Mouse (Mus musculus): ENCODE measurements around the gene Gm29427.
A peak's percentile ranks its signal among the peaks of the same experiment; 100 is the strongest.

Gene Gm29427

DNA sequence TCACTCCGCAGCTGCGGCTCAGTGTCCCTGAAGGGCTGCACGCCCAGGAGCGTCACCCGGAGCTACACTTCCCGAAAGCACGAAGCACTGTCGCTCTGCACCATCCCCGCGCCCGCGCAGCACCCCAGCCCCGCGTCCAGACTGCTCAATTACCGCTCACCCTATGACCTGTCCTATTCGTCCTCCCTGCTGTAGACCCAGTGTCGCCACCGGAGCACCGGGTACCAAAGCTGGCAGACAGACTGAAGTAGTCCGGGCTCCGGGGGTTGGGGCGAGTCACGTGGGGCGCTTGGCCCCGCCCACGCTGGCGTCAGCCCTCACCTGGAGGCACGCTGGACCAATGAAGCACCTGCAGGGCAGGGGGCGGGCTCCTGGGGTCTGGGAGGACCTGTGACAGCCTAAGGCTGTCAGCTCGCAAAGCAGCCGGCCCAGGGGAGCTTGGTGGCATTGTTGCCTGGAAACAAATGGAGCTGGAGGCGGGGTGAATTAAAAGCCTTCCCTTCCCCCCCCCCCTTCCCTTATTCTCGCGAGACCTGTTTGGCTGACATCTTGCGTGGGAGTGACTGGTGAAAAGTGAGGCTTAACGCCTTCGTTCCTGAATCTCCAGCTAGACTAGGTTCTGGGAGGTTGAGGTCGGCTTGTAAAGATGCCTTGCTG, at the start of gene Gm29427:
TSS of gene Gm29427 (minus strand) at position 239 of the 657 bp plus-strand sequence.
- DNase-seq (ENCODE audit: low read depth, low spot score) = peak; percentile 90

DNA sequence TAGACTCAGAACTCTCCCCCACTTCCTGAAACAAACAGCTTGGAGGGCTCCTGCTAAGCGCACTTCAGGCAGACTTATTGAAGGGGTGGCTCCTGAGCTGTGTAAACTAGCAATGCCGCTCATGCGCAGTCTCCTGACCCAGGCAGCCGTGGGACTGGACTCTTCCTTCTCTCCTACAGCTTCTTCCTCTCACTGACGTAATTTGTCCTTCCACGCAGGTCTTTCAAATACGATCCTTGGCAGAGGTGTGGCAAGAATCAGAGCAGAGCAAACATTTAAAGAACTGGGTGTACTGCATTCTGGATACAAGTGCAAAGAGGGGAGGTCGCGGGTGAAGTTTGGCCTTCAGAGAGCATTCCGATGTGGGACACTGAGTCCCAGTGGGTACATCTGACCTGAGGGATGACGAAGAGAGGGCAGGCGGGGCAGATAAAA, 48.4 kb upstream of the Gm29427 start:
- no peak for DNase-seq (ENCODE audit: low read depth, low spot score)

DNA sequence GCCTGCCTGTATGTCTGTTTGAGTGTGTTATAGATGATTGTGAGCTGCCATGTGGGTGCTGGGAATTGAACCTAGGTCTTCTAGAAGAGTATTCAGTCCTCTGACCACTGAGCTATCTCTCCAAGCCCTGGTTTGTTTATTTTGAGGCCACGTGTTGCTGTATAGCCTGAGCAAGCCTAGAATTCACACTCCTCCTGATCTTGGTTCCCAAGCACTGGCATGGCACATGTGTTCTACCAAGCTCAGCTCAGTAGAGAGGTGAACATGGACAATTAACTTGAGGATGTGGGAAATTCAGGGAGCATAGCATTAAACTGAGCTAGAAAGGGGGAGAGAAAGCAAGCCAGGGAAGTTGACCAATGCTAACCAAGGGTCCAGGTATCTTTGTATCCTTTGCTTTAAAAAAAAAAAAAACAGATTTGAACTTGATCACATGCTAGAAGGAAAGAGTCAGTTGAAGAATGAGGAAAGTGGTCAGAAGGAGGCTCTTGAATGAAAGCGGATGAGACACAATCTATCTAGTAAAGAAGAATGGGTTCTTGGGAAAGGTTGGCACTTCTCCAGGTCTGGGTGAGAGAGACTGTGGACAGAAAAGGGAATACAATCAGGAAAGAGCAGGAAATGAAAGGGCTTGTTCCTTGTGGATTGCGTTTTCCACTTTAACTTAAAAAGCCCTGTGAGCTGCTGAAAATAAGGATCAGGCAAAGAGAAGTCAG, 46.6 kb upstream of the Gm29427 start:
- no peak for DNase-seq (ENCODE audit: low read depth, low spot score)

GRCm38 (mm10) chr1:130761597-130761996, 46.0 kb upstream of the Gm29427 start:
- DNase-seq (ENCODE audit: low read depth, low spot score) = no peak

DNA sequence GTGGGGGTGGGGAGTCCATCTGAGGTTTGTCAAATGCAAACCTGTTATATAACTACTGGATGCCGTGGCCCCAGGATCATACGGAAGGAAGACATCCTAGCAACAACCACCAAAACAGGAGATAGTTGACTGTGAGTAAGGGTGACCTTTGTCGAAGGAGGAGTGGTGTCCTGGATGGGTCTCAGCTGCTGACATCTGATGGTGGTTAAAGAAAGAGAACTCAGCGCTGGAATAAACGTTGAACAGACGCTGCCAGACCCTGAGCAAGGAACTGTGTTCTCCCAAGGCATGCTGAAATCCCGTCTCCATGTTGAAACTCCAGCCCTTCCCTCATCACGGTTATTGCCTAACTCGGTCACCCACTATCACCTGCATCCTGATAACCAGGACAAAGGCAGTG, 44.1 kb upstream of the Gm29427 start:
- no peak for DNase-seq (ENCODE audit: low read depth, low spot score)

DNA sequence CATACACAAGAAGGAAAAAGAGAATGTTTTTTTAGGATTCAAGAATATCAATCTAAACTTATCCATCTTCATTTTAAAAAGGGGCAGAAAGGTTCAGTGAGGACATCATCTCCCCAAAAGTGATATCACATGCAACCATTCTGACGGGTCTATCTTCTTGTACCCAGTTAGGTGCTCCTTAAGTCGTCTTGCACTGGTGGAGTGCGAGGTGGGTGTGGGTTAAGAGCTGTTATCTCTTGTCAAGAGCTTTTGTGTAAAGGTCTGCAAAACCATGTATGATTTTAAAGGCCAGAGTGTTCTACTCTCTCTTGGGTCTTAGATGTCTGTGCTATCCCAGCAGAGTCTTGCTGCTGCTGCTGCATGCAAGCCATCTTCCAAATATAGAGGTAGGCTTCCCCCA, 31.2 kb upstream of the Gm29427 start:
- DNase-seq (ENCODE audit: low read depth, low spot score) = no peak

- no peak for DNase-seq (ENCODE audit: low read depth, low spot score)
Measured at GRCm38 (mm10) chr1:130745591-130745990, 30.0 kb upstream of the Gm29427 start.

- DNase-seq (ENCODE audit: low read depth, low spot score) = no peak
Measured at GRCm38 (mm10) chr1:130744961-130745360, 29.4 kb upstream of the Gm29427 start.

GRCm38 (mm10) chr1:130744217-130744616, 28.6 kb upstream of the Gm29427 start:
- no peak for DNase-seq (ENCODE audit: low read depth, low spot score)

DNA sequence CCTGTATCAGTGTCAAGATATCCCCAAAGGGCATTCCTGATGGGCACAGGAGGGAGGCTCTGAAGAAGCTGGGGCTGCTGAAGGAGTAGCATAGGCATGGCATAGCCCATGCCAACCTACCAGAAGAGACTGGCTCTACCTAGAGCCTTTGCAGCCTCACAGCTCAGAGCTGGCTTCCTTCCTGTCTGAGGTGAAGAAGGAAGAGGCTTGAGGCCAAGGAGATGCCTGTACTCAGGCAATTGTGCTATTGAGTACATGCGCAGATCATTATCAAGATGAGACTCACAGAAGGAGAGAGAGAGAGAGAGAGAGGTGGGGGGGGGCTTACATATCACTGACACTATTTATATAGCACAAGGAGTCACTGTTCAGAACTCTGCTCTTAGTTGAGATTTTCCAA, 28.2 kb upstream of the Gm29427 start:
- DNase-seq (ENCODE audit: low read depth, low spot score) = no peak

DNA sequence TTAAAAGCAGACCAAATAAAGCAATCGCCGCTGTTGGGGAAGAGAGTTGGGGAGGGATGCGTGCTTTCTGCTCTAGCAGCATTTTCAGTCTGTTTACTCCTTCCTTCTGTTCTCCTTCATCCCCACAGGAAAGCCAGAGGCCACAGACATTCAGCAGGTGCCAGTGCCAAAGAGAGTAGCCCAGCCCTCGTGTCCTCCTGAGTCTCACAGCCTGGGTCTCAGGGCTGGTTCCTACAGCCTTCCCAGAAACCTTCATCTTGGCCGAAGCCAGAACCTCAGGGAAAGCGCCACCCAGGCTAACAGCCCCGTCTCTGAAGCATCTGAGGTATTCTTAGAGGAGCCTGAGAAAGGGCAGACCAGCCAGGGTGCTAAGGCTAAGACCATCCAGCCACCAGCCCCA, 26.6 kb upstream of the Gm29427 start:
- no peak for DNase-seq (ENCODE audit: low read depth, low spot score)

DNA sequence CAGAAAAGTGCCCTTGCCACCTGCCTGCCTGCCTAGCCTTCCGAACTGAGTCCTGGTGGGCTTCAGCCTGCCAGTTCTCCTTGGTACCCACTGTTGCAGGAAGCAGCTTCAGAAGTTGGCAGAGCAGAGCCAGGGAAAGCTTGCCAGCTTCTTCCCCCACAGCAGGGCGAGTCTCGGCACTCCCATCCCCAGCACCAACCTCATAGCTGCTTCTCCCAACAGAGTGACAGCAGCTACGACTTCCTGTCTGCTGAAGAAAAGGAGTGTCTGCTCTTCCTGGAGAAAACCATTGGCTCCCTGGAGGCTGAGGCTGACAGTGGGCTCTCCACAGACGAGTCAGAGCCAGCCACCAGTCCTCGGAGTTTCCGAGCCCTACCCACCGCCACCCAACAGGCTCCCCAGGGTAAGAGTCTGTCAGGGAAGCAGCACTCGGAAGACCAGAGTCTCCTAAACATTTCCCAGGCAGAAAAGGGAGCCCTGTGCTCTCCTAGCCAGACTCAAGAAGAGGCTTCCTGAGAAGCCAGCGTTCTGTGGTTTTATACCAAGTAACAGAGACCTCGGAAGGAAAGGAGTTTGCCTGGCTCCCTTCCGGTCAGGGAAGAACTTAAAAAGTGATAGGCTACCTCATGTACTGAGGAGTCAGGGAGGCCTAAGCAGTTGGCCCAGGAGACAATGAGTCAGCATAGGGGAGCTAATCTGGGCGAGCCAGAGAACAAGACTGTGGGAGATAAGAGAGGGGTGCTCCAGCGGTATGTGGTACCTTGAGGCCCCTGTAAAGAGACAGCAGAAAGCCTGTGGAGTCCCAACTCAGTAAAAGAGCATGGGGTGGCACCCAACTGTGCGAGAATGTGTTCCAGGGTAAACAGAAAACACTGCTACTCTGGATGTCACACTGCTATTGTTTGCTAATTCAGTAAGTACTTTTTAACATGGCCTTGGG, 25.5 kb upstream of the Gm29427 start:
- DNase-seq (ENCODE audit: low read depth, low spot score) = no peak

DNA sequence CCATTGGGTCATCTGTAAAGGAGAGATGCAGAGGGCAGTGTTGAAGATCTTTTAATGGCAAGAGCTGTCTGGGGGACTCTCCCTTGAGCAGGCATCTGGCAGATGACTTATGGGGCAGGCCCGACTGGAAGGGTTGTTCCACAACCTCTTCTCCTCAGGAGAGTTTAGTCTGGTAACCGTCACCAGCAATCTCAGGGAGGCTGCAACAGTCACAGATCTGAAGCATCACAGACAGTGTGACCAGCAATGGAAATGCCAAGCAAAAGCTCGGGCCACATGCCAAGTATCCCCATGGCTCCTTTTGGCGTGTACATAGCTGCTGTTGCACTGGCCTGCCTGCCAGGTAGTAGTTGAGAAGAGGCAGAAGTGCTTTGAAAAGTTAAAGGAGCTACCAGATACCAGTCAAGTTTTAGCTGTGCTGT, 24.6 kb upstream of the Gm29427 start:
- DNase-seq (ENCODE audit: low read depth, low spot score) = no peak

- DNase-seq (ENCODE audit: low read depth, low spot score) = no peak
Measured at GRCm38 (mm10) chr1:130739636-130740035, 24.0 kb upstream of the Gm29427 start.

DNA sequence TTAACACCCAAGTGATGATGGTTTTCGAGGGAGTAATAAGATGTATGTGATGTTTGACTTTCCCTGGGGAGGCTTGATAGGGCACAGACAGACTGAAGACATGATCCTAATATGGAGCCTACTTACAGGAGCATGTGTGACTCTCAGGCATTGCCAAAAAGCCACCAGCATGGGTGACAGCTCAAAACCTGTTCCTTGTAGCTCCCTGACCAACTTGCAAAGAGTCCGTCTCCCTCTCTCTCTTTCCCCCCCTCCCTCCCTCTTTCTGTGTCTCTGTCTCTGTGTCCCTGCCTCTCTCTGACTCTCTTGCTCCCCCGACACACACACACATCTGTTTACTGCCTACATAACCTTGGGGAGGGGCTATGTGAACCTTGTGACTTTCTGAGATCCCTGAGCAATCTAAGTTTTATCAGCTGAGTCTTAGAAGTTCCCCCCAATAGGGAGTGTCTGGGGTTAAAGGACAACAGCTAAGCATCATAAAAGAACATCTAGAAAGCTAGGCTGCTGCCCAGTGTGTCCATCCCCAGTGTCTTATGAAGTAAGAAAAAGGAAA, 23.0 kb upstream of the Gm29427 start:
- no peak for DNase-seq (ENCODE audit: low read depth, low spot score)

DNA sequence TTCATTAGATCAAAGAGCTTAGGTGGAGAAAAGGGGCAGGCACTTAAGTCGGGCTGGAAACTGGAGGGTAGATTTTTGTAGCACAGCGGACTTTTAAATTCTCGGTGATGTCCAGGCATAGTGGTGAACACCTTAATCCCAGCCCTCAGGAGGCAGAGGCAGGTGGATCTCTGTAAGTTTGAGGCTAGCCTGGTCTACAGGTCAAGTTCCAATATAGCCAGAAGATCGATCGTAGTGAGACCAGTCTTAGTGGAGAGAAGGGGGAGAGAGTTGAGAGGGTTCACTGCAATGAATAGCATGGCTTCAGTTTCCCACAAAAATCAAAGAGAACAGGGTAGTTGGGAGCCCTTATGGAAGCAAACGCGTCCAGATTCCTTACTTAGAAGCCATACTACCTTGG, 22.3 kb upstream of the Gm29427 start:
- no peak for DNase-seq (ENCODE audit: low read depth, low spot score)

- DNase-seq (ENCODE audit: low read depth, low spot score) = no peak
Measured at GRCm38 (mm10) chr1:130737411-130737881, 21.8 kb upstream of the Gm29427 start.

- no peak for DNase-seq (ENCODE audit: low read depth, low spot score)
Measured at GRCm38 (mm10) chr1:130734852-130735251, 19.3 kb upstream of the Gm29427 start.

DNA sequence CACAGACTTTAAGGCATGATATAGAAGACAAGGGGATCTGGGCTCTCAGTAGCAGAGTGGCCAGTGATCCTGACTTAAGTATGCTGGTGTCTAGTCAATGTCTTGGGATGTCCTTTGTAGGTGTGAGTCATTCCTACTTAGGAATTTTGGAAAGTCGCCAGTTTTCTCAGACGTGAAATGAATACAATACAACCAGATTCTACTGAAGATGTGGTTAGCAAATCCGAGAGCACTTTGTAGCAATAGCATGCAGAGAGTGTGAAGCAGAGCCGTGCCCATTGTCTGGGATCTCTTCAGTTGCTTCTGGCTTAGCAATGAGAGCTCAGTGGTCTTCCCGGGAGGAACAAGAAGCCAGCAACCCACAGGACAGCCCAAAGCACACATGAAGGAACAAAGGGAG, 18.9 kb upstream of the Gm29427 start:
- no peak for DNase-seq (ENCODE audit: low read depth, low spot score)

GRCm38 (mm10) chr1:130733671-130734070, 18.1 kb upstream of the Gm29427 start:
- DNase-seq (ENCODE audit: low read depth, low spot score) = no peak

GRCm38 (mm10) chr1:130732706-130733658, 17.4 kb upstream of the Gm29427 start:
- no peak for DNase-seq (ENCODE audit: low read depth, low spot score)

Measured in retina, postnatal 7 days (tissue).